Mouse (Mus musculus) olfactory bulb, adult 2 months (tissue): ENCODE results near the gene Pnkp.

Experiments used
- CTCF ChIP-seq: fragments of 200-500 bp; IDR thresholded peaks from 2 replicates; pipeline ENCODE4 v1.5.1; 2012; ENCODE audit warnings: low read depth, mild to moderate bottlenecking, low read length, moderate library complexity; ENCODE audit not compliant: insufficient read depth
- POLR2A ChIP-seq: fragments of 200-500 bp; IDR thresholded peaks from 2 replicates; pipeline ENCODE4 v1.6.1; 2012; ENCODE audit warnings: mild to moderate bottlenecking, low read depth, low read length, moderate library complexity; ENCODE audit not compliant: insufficient read depth

GRCm38 (mm10) chr7:44839171-44839490, 17.8 kb upstream of the Pnkp start:
- TF ChIP-seq POLR2A: no peak
- TF ChIP-seq CTCF: no peak
